Mouse (Mus musculus) CH12.LX (cell line): ENCODE measurements at regions not wholly inside any gene's neighbourhood (a gene's known extent, or its start where the extent isn't known, plus 50 kb on each side); places are given as distances from the start of the nearest gene placed in this dataset.

ENCODE experiments used
- DNase-seq: peaks from one replicate; pipeline ENCODE4 v3.0.0-alpha.2; 2013; ENCODE audit errors: extremely low read depth
- H3K27ac ChIP-seq: 2 replicates; pipeline ENCODE4 v1.5.1; 2012; ENCODE audit warnings: low read depth, mild to moderate bottlenecking, control low read depth, moderate library complexity; ENCODE audit not compliant: insufficient read depth
- H3K27me3 ChIP-seq: replicated peaks from 2 replicates; pipeline ENCODE3; 2012; ENCODE audit warnings: inconsistent platforms
- H3K36me3 ChIP-seq, 2 experiments: replicated peaks in 1 of 2; 2 replicates each; pipeline versions ENCODE3 to v1.6.1; 2012; ENCODE audit warnings: inconsistent platforms in 1 of 2, low read length in 1 of 2, mild to moderate bottlenecking in 1 of 2, mixed read lengths in 1 of 2, moderate library complexity in 1 of 2; ENCODE audit not compliant: control insufficient read depth in 1 of 2, insufficient read depth in 1 of 2
- H3K4me1 ChIP-seq, 2 experiments: 2 replicates each; pipeline ENCODE4 v1.6.1; 2012; ENCODE audit warnings: inconsistent platforms in 1 of 2, moderate library complexity in 1 of 2; ENCODE audit not compliant: insufficient read depth in 2 of 2, control insufficient read depth in 1 of 2
- H3K4me2 ChIP-seq: 2 replicates; pipeline ENCODE4 v1.6.1; 2012; ENCODE audit warnings: low read depth, mild to moderate bottlenecking, control low read depth; ENCODE audit not compliant: poor library complexity, insufficient read depth, severe bottlenecking
- H3K4me3 ChIP-seq, 3 experiments: fragments of 150-350 bp in 1 of 3; sonication (generic) in 1 of 3; replicated peaks in 1 of 3; 2 replicates each; pipeline versions ENCODE3 to v1.5.1; 2011 to 2012; ENCODE audit warnings: low read depth in 2 of 3, low read length in 2 of 3, mild to moderate bottlenecking in 2 of 3, moderate library complexity in 2 of 3, control low read depth in 1 of 3, improper control_type of control experiment in 1 of 3, inconsistent platforms in 1 of 3, mixed read lengths in 1 of 3; ENCODE audit not compliant: poor library complexity in 1 of 3
- H3K79me2 ChIP-seq: replicated peaks from 2 replicates; pipeline ENCODE4 v1.6.1; 2012; ENCODE audit warnings: mild to moderate bottlenecking, moderate library complexity; ENCODE audit not compliant: control insufficient read depth, poor library complexity, insufficient read depth, severe bottlenecking; ENCODE audit errors: extremely low read depth
- H3K9ac ChIP-seq: 2 replicates; pipeline ENCODE4 v1.6.1; 2012; ENCODE audit warnings: low read depth, mild to moderate bottlenecking, control low read depth, moderate library complexity; ENCODE audit not compliant: insufficient read depth
- H3K9me3 ChIP-seq: replicated peaks from 2 replicates; pipeline ENCODE3; 2012; ENCODE audit warnings: low read length, inconsistent platforms, mixed read lengths
- BHLHE40 ChIP-seq: IDR thresholded peaks from 2 replicates; pipeline ENCODE4 v1.6.1; 2011; ENCODE audit warnings: mild to moderate bottlenecking, low read depth, low read length, improper control_type of control experiment
- E2F4 ChIP-seq: IDR thresholded peaks from 2 replicates; pipeline ENCODE4 v1.6.1; 2011; ENCODE audit warnings: low read depth, low read length, improper control_type of control experiment; ENCODE audit not compliant: insufficient replicate concordance
- ELF1 ChIP-seq: IDR thresholded peaks from 2 replicates; pipeline ENCODE4 v1.6.1; 2014; ENCODE audit warnings: low read depth, mild to moderate bottlenecking, inconsistent platforms, low read length, improper control_type of control experiment
- EP300 ChIP-seq: IDR thresholded peaks from 2 replicates; pipeline ENCODE4 v1.6.1; 2011; ENCODE audit warnings: low read length, improper control_type of control experiment
- ETS1 ChIP-seq: conservative IDR thresholded peaks from 2 replicates; pipeline ENCODE4 v1.6.1; 2012; ENCODE audit warnings: low read depth, mild to moderate bottlenecking, inconsistent platforms, low read length, improper control_type of control experiment, moderate library complexity
- GABPA ChIP-seq: IDR thresholded peaks from 2 replicates; pipeline ENCODE4 v1.6.1; 2012; ENCODE audit warnings: low read depth, low read length, improper control_type of control experiment, inconsistent platforms; ENCODE audit not compliant: insufficient replicate concordance
- IRF4 ChIP-seq: IDR thresholded peaks from 2 replicates; pipeline ENCODE4 v1.6.1; 2014; ENCODE audit warnings: low read depth, mild to moderate bottlenecking, inconsistent platforms, low read length, improper control_type of control experiment
- JUN ChIP-seq: IDR thresholded peaks from 2 replicates; pipeline ENCODE4 v1.6.1; 2011; ENCODE audit warnings: low read depth, mild to moderate bottlenecking, low read length, improper control_type of control experiment, moderate library complexity; ENCODE audit not compliant: insufficient read depth
- JUND ChIP-seq: conservative IDR thresholded peaks from 2 replicates; pipeline ENCODE4 v1.6.1; 2011; ENCODE audit warnings: low read depth, low read length, improper control_type of control experiment
- MAFK ChIP-seq: IDR thresholded peaks from 2 replicates; pipeline ENCODE4 v1.6.1; 2011; ENCODE audit warnings: low read length, improper control_type of control experiment; ENCODE audit not compliant: insufficient replicate concordance
- MAX ChIP-seq: IDR thresholded peaks from 2 replicates; pipeline ENCODE4 v1.6.1; 2011; ENCODE audit warnings: low read length, improper control_type of control experiment
- MEF2A ChIP-seq: IDR thresholded peaks from 2 replicates; pipeline ENCODE4 v1.6.1; 2014; ENCODE audit warnings: low read depth, mild to moderate bottlenecking, inconsistent platforms, low read length, improper control_type of control experiment, borderline replicate concordance
- NELFE ChIP-seq: IDR thresholded peaks from 2 replicates; pipeline ENCODE4 v1.6.1; 2011; ENCODE audit warnings: low read depth, low read length, improper control_type of control experiment
- NRF1 ChIP-seq: IDR thresholded peaks from 2 replicates; pipeline ENCODE4 v1.6.1; 2014; ENCODE audit warnings: low read depth, mild to moderate bottlenecking, inconsistent platforms, low read length, improper control_type of control experiment, moderate library complexity
- POLR2A ChIP-seq: IDR thresholded peaks from 2 replicates; pipeline ENCODE4 v1.6.1; 2011; ENCODE audit warnings: low read depth, mild to moderate bottlenecking, improper control_type of control experiment, low read length
- POLR2AphosphoS2 ChIP-seq: IDR thresholded peaks from 2 replicates; pipeline ENCODE4 v1.6.1; 2011; ENCODE audit warnings: low read depth, low read length, improper control_type of control experiment
- RAD21 ChIP-seq: IDR thresholded peaks from 2 replicates; pipeline ENCODE4 v1.6.1; 2011; ENCODE audit warnings: low read depth, mild to moderate bottlenecking, low read length, improper control_type of control experiment, moderate library complexity
- SIN3A ChIP-seq: IDR thresholded peaks from 2 replicates; pipeline ENCODE4 v1.6.1; 2012; ENCODE audit warnings: low read length, improper control_type of control experiment, inconsistent platforms
- SMC3 ChIP-seq: IDR thresholded peaks from 2 replicates; pipeline ENCODE4 v1.6.1; 2011; ENCODE audit warnings: low read depth, low read length, improper control_type of control experiment
- TBP ChIP-seq: conservative IDR thresholded peaks from 2 replicates; pipeline ENCODE4 v1.6.1; 2011; ENCODE audit warnings: low read depth, low read length, improper control_type of control experiment
- ZC3H11A ChIP-seq: IDR thresholded peaks from 2 replicates; pipeline ENCODE4 v1.6.1; 2012; ENCODE audit warnings: low read depth, mild to moderate bottlenecking, inconsistent platforms, low read length, improper control_type of control experiment
- ZKSCAN1 ChIP-seq: IDR thresholded peaks from 2 replicates; pipeline ENCODE4 v1.6.1; 2012; ENCODE audit warnings: low read depth, inconsistent platforms, low read length, improper control_type of control experiment, borderline replicate concordance
- ZMIZ1 ChIP-seq: IDR thresholded peaks from 2 replicates; pipeline ENCODE4 v1.6.1; 2012; ENCODE audit warnings: low read depth, mild to moderate bottlenecking, inconsistent platforms, low read length, improper control_type of control experiment
- ZNF384 ChIP-seq: IDR thresholded peaks from 2 replicates; pipeline ENCODE4 v1.6.1; 2012; ENCODE audit warnings: low read depth, low read length, improper control_type of control experiment, inconsistent platforms
- dilution Hi-C: fragments of 300-500 bp; cut with MboI; formaldehyde crosslinking; loops from 2 replicates; pipeline ENCODE4 v1.14.3; 2020; ENCODE audit warnings: low sequenced_read_pairs; ENCODE audit not compliant: extremely low pct_unique_long_range_greater_than_20kb, extremely low pct_ligation_motif_present
- in situ Hi-C: fragments of 300-500 bp; cut with MboI; formaldehyde crosslinking; loops from 3 replicates; pipeline ENCODE4 v1.14.3; 2019; ENCODE audit warnings: low sequenced_read_pairs, low pct_ligation_motif_present, low pct_unique_long_range_greater_than_20kb, mixed read lengths

DNA sequence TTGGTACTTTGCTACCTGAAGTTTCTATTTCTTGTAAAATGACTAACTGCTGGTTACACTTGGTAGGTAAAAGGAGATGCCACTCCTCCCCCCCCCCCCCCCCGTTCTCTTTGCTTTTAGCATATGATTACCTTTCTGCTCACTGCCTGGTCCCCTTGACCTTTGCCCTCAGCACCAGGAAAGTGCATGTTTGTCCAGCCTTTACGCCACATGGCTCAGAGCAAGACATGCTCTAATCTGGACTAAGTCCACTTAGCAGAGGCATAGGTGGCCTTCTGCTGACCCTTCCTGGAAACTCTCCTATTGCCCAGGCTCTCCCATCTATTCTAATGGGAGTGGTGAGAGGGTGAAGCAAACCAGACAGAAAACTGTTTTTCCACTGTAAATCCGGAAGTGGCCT, 92.4 kb upstream of the Teddm2 start:
- Histone ChIP-seq H3K79me2 (no peaks in the 10 kb centered on the region), H3K4me2 (no peak overlapping the region), H3K9me3 (peaks cover 8% of the 10 kb centered on the region), H3K4me3 (no peak overlapping the region), H3K27ac (no peak overlapping the region), H3K9ac (no peak overlapping the region), H3K27me3 (no peaks in the 10 kb centered on the region), H3K4me1 (peaks cover 8 to 17% of the 10 kb centered on the region in 2 experiments; a peak in 3 of 4 replicates), H3K36me3 (no peaks in the 10 kb centered on the region)
- TF ChIP-seq E2F4 (no peak), POLR2AphosphoS2 (no peak), MAFK (no peak), ZNF384 (no peak), NELFE (no peak), JUN (no peak), MEF2A (no peak), NRF1 (no peak), EP300 (no peak)
- DNase-seq, result no peak
- dilution Hi-C loops (no loop called here), in situ Hi-C loops (no loop called here)

DNA sequence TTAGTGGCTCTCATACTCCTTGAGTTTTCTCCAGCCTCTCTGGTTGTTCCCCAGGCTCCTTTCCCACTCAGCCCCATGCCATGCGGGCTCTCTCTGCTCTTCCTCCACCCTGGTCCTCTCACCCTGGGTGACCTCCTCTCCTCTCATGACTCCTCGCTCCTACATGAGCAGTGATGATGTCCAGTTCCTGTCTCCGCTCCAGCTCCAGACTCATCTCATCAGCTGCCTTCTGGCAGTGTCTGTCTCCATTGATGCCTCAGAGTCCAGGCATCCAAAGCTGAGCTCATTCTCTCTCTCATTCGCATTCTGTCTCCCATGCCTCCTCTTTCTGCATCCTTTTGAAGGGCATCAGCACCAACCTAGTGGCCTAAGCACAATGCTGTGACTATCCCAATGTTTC, 94.8 kb upstream of the Teddm2 start:
- no peaks in the 10 kb centered on the region for H3K27me3 ChIP-seq
- DNase-seq, result no peak
- TF ChIP-seq IRF4, result no peak
- TF ChIP-seq, all 38 proteins: peak for 0
- Histone ChIP-seq H3K4me2 (no peak overlapping the region), H3K79me2 (no peaks in the 10 kb centered on the region), H3K9me3 (peaks cover 7% of the 10 kb centered on the region), H3K4me3 (no peak overlapping the region), H3K4me1 (peaks cover 8 to 16% of the 10 kb centered on the region in 2 experiments; a peak in 3 of 4 replicates), H3K27ac (no peak overlapping the region), H3K36me3 (no peaks in the 10 kb centered on the region), H3K9ac (no peak overlapping the region)
- in situ Hi-C loops, result no loop called here
- dilution Hi-C loops, result no loop called here

DNA sequence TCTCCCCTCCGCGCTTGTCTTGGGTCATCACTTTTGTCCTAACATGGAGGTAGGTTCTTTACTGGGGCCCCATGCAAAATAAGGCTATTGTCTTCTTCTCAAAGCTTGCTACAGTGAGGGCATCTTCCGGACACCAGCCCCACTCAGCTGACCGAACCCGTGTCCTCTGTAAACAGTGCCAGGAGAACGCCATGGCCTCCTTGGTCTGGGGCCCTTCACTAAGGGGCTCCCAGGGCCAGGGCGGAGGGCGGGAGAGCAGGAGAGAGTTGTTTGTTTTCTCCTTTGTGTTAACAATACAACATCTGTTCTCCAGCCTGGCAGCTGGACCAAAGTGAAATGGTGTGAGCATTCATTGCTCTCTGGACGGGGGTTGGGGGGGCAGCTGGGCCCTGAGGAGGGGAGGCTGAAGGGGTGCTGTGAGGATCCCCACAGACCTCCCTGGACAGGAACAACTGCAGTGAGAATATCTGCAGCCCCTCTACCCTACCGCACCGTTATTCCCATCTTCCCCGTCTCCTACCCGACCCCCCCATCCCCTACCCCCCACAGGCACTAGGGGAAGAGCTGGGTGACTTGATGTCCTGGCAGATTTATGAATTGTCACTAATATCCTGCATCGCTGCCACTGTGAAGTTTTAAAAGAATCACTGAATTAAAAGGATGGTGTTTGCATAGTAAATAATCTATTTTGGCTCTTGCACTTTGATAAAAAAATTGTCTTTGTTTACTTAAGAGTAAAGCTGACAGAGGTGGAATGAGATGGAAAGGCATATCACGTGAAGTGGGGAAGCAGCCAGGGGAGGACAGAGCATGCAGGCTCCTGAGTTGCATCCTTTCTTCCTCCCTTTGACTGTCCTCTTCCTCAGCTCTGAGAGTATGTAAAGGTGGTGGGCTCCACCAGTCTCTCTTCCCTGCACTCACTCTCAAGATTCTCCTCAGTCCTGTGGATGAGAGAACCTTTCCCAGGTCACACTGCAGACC, 97.5 kb upstream of the Teddm2 start:
- no peak for TF ChIP-seq TBP
- TF ChIP-seq ZC3H11A, result no peak
- no peak for TF ChIP-seq JUN
- no peak for TF ChIP-seq SMC3
- TF ChIP-seq ELF1, result no peak
- TF ChIP-seq ZMIZ1, result no peak
- no peak for TF ChIP-seq NELFE
- no peak for TF ChIP-seq RAD21
- TF ChIP-seq MAX, result no peak
- no peak for TF ChIP-seq ZKSCAN1
- no peak for TF ChIP-seq POLR2A
- no peak for TF ChIP-seq GABPA
- no peak for TF ChIP-seq BHLHE40
- no peak for TF ChIP-seq ETS1
- TF ChIP-seq JUND, result no peak
- no peak for TF ChIP-seq SIN3A
- no peak for DNase-seq
- H3K27ac ChIP-seq, result no peak overlapping the region
- in situ Hi-C loops, result no loop called here
- H3K4me1 ChIP-seq, result no peaks in the 10 kb centered on the region
- no peak overlapping the region for H3K4me3 ChIP-seq
- H3K9ac ChIP-seq, result no peak overlapping the region
- H3K36me3 ChIP-seq, result no peaks in the 10 kb centered on the region
- H3K9me3 ChIP-seq, result peaks cover 6% of the 10 kb centered on the region
- no peaks in the 10 kb centered on the region for H3K27me3 ChIP-seq
- dilution Hi-C loops, result no loop called here
- no peak overlapping the region for H3K4me2 ChIP-seq
- no peaks in the 10 kb centered on the region for H3K79me2 ChIP-seq
